Mouse (Mus musculus) hindbrain, embryonic 15.5 days (tissue): ENCODE measurements around the gene Eno4. TPM values are rescaled to one million over a fixed set of nuclear protein-coding genes. Genes with fewer than 3 reads are reported as not detected.
A peak's percentile ranks its signal among the peaks of the same experiment; 100 is the strongest.

Experiments
- ATAC-seq: fragments of 200-750 bp; cut with Nextera tagmentation; 2 replicates; pipeline ENCODE4 v1.8.0; 2017; ENCODE audit warnings: low read depth, moderate number of reproducible peaks, moderate TSS enrichment; ENCODE audit not compliant: low FRiP score
- H3K27ac ChIP-seq: fragments of 300-500 bp; sonication (generic); replicated peaks from 2 replicates; pipeline ENCODE4 v1.5.1; 2015; ENCODE audit warnings: mild to moderate bottlenecking, inconsistent platforms
- H3K27me3 ChIP-seq: fragments of 300-500 bp; sonication (generic); 2 replicates; pipeline ENCODE4 v1.6.1; 2015; ENCODE audit warnings: control low read depth, inconsistent platforms
- H3K36me3 ChIP-seq: fragments of 300-500 bp; sonication (generic); 2 replicates; pipeline ENCODE4 v1.6.1; 2015; ENCODE audit warnings: control low read depth, inconsistent platforms
- H3K4me1 ChIP-seq: fragments of 300-500 bp; sonication (generic); replicated peaks from 2 replicates; pipeline ENCODE4 v1.6.1; 2015; ENCODE audit warnings: control low read depth, inconsistent platforms
- H3K4me2 ChIP-seq: fragments of 300-500 bp; sonication (generic); 2 replicates; pipeline ENCODE4 v1.6.1; 2015; ENCODE audit warnings: moderate library complexity, mild to moderate bottlenecking, inconsistent platforms
- H3K4me3 ChIP-seq: fragments of 300-500 bp; sonication (generic); 2 replicates; pipeline ENCODE4 v1.5.1; 2015; ENCODE audit warnings: mild to moderate bottlenecking, inconsistent platforms
- H3K9ac ChIP-seq: fragments of 300-500 bp; sonication (generic); 2 replicates; pipeline ENCODE4 v1.6.1; 2015; ENCODE audit warnings: inconsistent platforms
- H3K9me3 ChIP-seq: fragments of 300-500 bp; sonication (generic); 2 replicates; pipeline ENCODE4 v1.6.1; 2016; ENCODE audit warnings: control low read depth, inconsistent platforms
- WGBS: fragments of 180-500 bp; shearing (Covaris S2); methylation state at CpG from one replicate; pipeline ENCODE4 v1.1.7; 2015; 5-methylcytosine and 5-hydroxymethylcytosine counted together
- microRNA-seq: library from miRNA; unstranded; fragments of <30 nt; microRNA quantifications from one replicate; pipeline ENCODE4, GENCODE M21; 2016
- polyA plus RNA-seq: library from polyadenylated mRNA; unstranded; fragments of >200 nt; fragmentation: Nextera tagmentation; extraction: Ambion mirVana; gene quantifications from 2 replicates; pipeline ENCODE4 v1.2.1, GENCODE M21; 2015

Eno4 gene
- polyA plus RNA-seq, 1 experiment from 2014 or later, result 1.9 TPM

DNA sequence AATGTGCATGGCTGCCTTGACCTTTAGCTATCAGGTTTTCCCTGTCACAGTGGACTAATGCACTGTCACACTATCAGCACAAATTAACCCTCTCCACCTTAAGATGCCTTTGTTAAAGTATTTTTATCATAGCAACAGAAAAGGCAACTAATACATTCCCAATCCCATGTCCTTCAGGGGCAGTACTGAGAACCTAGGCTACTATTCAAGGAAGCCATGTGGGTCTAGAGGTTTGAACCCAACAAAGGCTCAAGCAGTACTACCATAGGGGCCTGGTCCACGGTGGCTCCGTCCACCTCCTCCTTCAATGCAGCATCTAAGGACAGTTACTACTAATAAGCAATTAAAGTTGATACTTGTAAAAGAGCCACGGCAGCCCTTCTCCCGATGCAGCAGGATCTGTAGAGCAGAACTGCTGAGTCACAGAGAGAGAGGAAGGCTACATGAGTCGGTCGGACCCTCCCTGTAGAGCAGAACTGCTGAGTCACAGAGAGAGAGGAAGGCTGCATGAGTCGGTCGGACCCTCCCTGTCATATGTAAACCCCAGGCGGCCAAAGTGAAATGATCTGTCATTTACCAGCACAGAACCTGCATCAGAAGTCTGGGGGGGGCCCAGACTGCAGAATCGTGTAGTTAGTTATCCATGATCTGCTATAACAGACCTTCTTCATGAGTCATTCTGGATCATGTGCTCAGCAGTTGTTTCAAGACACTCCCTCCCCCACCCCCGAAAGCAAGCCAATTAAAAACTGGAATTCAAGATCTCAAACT, 35.4 kb downstream of the Eno4 start:
- H3K4me2 ChIP-seq, result no peak overlapping the region
- 49% methylated on average over 11 of the region's 11 CpGs for WGBS
- ATAC-seq, result no peak; the same call in 1 of the 2 replicates
- peaks cover 58% of the 10 kb centered on the region for H3K27me3 ChIP-seq
- H3K27ac ChIP-seq, result no peak overlapping the region
- H3K9me3 ChIP-seq, result no peaks in the 10 kb centered on the region
- H3K4me3 ChIP-seq, result no peak overlapping the region
- peaks cover 9% of the 10 kb centered on the region; the same call in 1 of the 2 replicates for H3K36me3 ChIP-seq
- H3K9ac ChIP-seq, result no peak overlapping the region
- peaks cover 19% of the 10 kb centered on the region for H3K4me1 ChIP-seq

DNA sequence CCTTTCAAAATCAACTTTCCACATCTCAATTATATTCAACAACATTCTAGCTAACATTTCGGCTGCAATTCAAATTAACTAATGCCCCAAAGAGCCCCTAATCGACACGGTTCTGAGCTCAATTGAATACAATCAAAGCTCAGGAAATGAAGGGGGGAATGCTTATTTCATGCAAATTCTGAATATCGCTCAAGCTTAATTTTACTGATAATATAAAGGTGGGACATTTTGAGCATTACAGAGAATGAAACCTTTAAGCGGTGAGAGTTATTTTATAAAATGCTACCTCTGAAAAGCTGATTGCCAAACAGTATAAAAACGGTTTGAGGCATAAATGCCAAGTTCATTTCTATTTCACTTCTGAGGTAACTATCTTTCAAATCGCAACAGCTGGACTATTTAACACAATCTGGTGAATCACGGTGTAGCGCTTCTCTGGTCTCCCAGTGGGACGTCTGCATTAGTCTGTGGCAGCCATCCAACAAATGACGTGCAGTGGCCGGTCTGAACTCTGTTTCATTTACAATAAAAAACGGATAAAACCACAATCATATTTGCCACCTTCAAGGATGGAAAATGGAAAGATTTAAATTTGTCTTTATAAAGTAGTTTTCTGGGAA, 36.3 kb downstream of the Eno4 start:
- no peak overlapping the region for H3K27ac ChIP-seq
- 19% methylated on average over 13 of the region's 13 CpGs for WGBS

DNA sequence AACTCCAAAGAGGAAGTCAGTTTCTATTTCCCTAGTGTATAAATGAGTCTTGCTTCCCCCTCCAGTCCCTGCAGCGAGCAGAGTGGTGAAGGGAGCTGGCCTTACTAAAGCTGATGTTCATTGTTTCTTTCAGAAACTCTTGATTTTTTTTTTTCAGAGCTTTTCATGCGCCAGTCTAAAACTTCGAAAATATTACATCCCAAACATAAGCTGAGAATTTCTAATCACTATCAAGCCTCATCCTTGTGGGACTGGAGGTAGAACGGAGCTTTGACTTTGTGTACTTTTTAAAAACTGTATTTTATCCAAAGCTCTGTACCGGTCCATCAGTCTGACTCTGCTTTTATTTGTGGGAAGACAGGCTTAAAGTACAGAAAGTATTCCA, 36.8 kb downstream of the Eno4 start:
- Histone ChIP-seq H3K9me3 (no peaks in the 10 kb centered on the region), H3K4me2 (peak overlapping the region; percentile 20), H3K9ac (no peak overlapping the region), H3K27ac (no peak overlapping the region), H3K4me1 (peaks cover 19% of the 10 kb centered on the region), H3K36me3 (0 out of 2 replicates have a peak, but pooled peaks cover 2% of the 10 kb centered on the region), H3K27me3 (peaks cover 58% of the 10 kb centered on the region), H3K4me3 (no peak overlapping the region)
- WGBS, result 49% methylated on average over 5 of the region's 5 CpGs
- no peak for ATAC-seq

More for the DNA sequence above, 36.3 kb downstream of the Eno4 start:
- H3K9ac ChIP-seq, result no peak overlapping the region
- peaks cover 7% of the 10 kb centered on the region; the same call in 1 of the 2 replicates for H3K36me3 ChIP-seq
- H3K4me2 ChIP-seq, result peak overlapping the region; percentile 20
- no peak overlapping the region for H3K4me3 ChIP-seq
- ATAC-seq, result no peak
- H3K9me3 ChIP-seq, result no peaks in the 10 kb centered on the region
- H3K27me3 ChIP-seq, result peaks cover 60% of the 10 kb centered on the region
- peaks cover 19% of the 10 kb centered on the region for H3K4me1 ChIP-seq

DNA sequence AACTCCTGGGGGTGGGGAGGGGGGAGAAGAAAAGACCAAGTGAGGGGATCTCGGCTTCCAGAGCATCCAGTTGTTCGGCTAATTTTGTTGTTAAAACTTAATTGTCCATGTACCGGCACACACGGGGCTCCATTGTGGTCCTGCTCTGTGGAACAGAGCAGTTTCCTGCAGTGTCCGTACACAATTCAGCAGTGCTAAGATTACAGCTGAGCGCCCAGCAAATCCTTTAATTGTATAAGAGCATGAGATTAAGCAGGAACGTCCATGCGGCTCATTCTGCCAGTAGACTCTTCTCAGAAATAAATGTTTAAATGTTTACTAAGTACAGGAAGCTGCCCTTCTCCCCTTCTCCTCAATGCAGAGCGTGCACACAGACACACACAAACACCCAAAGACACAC, 38.3 kb downstream of the Eno4 start:
- Histone ChIP-seq H3K4me3 (no peak overlapping the region), H3K9ac (no peak overlapping the region), H3K9me3 (no peaks in the 10 kb centered on the region), H3K27me3 (peaks cover 44% of the 10 kb centered on the region), H3K27ac (no peak overlapping the region), H3K36me3 (no peaks in the 10 kb centered on the region), H3K4me1 (peaks cover 19% of the 10 kb centered on the region), H3K4me2 (no peak overlapping the region)
- 11% methylated on average over 9 of the region's 9 CpGs for WGBS
- no peak for ATAC-seq

DNA sequence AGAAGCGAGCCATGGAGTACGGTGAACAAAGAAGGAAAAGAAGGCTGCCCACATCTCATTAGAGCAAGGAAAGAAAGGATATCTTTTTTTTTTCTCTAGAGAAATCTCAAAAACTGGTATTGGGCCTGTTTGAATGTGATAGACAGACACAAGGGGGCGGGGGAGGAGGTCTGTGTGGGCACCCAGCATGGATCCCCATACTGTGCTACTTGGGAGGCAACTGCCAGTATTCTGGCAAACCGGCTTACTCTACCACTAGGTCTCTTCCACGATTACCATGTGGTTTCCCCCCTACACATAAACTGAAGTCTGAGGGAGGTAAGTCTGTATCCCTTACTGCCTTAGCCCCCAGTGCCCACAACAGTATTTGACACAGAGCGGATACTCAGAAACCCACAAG, 59.6 kb downstream of the Eno4 start:
- peaks cover 10% of the 10 kb centered on the region; the same call in 1 of the 2 replicates for H3K36me3 ChIP-seq
- no peak for ATAC-seq
- no peak overlapping the region for H3K4me2 ChIP-seq
- no peaks in the 10 kb centered on the region for H3K27me3 ChIP-seq
- H3K27ac ChIP-seq, result no peak overlapping the region
- H3K4me1 ChIP-seq, result peaks cover 9% of the 10 kb centered on the region; the same call in 1 of the 2 replicates
- H3K4me3 ChIP-seq, result no peak overlapping the region
- WGBS, result 93% methylated on average over 6 of the region's 6 CpGs
- no peaks in the 10 kb centered on the region for H3K9me3 ChIP-seq
- H3K9ac ChIP-seq, result no peak overlapping the region

DNA sequence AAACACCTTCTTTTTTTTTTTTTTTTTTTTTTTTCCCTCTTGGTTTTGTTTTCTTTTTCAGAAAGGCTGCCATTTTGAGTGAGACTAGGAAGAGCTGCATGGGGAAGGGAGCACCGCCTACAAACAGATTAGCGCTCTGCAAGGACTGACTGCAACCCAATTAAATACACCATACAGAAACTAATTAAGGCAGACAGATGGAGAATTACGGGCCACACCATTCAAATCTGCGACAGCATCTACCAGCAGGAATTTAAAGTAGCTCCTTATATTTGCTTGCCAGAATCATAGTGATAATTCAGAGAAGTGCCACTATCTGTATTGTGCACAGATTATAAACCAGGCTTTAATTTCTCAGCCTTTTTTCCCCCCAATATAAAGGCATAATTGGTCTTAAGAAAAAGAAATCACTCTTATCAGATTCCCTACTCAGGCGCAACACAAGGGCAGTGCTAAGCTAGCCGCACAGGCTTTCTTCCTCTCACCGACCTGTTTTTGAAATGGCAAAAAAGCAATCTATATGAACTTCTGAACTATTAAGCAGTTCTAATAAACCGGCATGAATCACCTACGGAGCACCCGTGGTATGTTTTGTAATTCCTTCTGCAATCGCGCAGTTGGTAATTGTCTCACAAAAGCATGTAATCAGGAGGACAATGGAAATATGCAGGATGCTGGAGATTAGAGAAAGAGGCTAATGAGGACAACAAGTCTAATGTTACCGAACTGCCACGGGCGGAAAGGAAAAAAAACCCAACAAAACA, 63.5 kb downstream of the Eno4 start:
- Histone ChIP-seq H3K9ac (no peak overlapping the region; the same call in 1 of the 2 replicates), H3K36me3 (peaks cover 4% of the 10 kb centered on the region; the same call in 1 of the 2 replicates), H3K4me2 (no peak overlapping the region), H3K27me3 (no peaks in the 10 kb centered on the region), H3K4me1 (peaks cover 9% of the 10 kb centered on the region; the same call in 1 of the 2 replicates), H3K9me3 (no peaks in the 10 kb centered on the region), H3K4me3 (no peak overlapping the region), H3K27ac (peak overlapping the region; percentile 46)
- ATAC-seq, result peak; percentile 34; the same call in 1 of the 2 replicates
- 41% methylated on average over 15 of the region's 15 CpGs for WGBS

DNA sequence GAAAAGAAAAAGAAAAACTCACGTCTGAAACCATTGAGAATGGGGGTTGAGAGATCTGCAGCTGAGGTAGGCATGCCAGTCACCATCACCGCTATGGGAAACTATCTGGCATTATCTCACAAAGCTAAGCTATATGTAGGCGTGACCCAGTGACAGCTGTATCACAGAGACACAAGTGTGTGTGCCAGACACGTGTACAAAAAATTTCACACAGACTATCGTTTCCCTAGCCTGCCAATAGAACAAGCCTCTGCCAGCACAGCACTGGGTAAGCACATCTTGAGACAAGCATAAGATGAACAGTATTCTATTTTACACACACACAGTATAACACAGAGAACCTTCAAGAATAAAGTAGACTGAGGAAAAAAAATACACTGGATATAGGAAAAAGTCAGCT, 67.6 kb downstream of the Eno4 start:
- no peak overlapping the region for H3K9ac ChIP-seq
- 70% methylated on average over 5 of the region's 5 CpGs for WGBS
- no peak overlapping the region for H3K4me3 ChIP-seq
- no peak overlapping the region for H3K27ac ChIP-seq
- no peak overlapping the region for H3K4me2 ChIP-seq
- ATAC-seq, result no peak
- H3K9me3 ChIP-seq, result no peaks in the 10 kb centered on the region
- peaks cover 9% of the 10 kb centered on the region; the same call in 1 of the 2 replicates for H3K4me1 ChIP-seq
- peaks cover 14% of the 10 kb centered on the region; the same call in 1 of the 2 replicates for H3K36me3 ChIP-seq
- no peaks in the 10 kb centered on the region for H3K27me3 ChIP-seq

Small RNA genes within 50 kb of the gene (microRNA-seq; reads per million reads assigned to microRNA genes)
- 1.5 reads per million for gene Mir3086

Other genes starting within 250 kb of the Eno4 start
- 2.5 and 5.2 TPM in 2 replicates for gene Pnliprp1, start 214.5 kb upstream of the Eno4 start, polyA plus RNA-seq
- gene Pnliprp2, start 183.7 kb upstream of the Eno4 start, polyA plus RNA-seq, result 0.10 TPM in 1 of 2 replicates, not detected in the other
- not detected in 2 replicates for gene 1700019N19Rik, start 149.0 kb upstream of the Eno4 start, polyA plus RNA-seq
- gene Hspa12a, start 229 bp downstream of the Eno4 start, polyA plus RNA-seq, result 65.3 and 67.7 TPM in 2 replicates
- 41.4 and 52.8 TPM in 2 replicates for gene Shtn1, start 132.7 kb downstream of the Eno4 start, polyA plus RNA-seq
- 0.14 TPM in 1 of 2 replicates, not detected in the other for gene Vax1, start 226.6 kb downstream of the Eno4 start, polyA plus RNA-seq